In the genomic region with DNA sequence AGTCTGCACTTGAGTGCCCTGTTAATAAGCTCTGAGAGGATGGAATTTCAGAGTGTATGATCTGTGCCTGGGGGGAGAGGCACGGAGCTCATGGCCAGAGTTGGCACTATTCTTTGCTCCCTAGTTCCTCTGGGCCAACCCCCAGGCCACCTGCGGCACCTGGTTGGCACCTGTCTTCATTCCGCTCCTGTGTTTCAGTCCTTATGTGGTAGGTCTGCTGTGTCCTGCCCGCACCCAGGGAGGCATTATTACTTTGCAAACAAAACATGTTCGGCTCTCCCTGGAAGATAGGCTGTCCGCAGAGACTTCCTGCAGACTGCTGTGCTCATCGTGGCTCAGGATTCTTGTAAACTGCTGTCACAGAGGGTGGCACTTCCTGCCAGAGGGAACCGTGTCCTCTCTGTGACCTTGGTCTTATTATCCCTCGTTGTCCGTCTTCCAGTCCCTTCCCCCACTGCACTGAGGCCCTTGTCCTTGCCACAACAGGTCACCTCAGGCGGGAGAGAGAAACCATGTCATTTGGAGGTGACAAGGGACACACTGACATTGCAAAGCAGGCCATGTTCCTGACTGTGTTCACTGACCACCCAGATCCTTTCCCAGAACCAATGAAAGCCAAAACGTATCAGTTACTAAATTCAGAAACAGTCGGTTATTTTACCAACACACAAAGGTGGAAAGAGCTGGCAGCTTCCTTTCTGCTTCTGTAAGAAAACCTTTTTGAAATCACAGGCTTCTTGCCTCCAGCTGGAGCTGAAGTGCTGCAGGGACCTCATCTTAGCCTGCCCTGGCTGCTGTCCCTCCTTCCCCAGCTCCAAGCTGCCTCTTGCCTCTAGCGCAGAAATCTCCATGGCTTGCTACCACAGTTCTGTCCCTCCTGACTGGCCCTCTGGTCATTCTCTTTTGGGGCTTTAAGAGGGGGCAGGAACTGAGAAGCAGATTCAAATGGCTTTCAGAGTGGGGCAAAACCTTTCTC, we compare ENCODE assay signal across 8 mouse cellular contexts.
DNase-seq lines count a peak whose midpoint lies in the region; ATAC-seq lines count a peak whose summit lies in the region.

No protein-coding gene starts in this region.

- no peak overlapping the region for H3K4me3 ChIP-seq in heart, embryonic 14.5 days (ENCODE audit: control insufficient read depth in 1 of 2, insufficient read depth in 1 of 2, low read depth in 1 of 2, low read length in 2 of 2)
- no peak overlapping the region for H3K4me3 ChIP-seq in limb, embryonic 10.5 days
- H3K4me3 ChIP-seq in midbrain, embryonic 12.5 days = no peak overlapping the region

- H3K4me2 ChIP-seq in heart, embryonic 14.5 days (ENCODE audit: low read length) = peak overlapping the region; percentile 2
- no peak overlapping the region for H3K4me2 ChIP-seq in midbrain, embryonic 12.5 days (replicated peaks)

- peak; percentile 51 for DNase-seq in adrenal gland, adult 2 months
- DNase-seq in adrenal gland, postnatal 4 days (ENCODE audit: low spot score in 2 of 2) = no peak
- DNase-seq in cerebellum, adult 11-12 months = peak; percentile 92
- peak; percentile 47 for DNase-seq in limb, embryonic 10.5 days (ENCODE audit: low spot score)
- DNase-seq in urinary bladder, postnatal 4 days (ENCODE audit: low spot score in 2 of 2) = no peak
- DNase-seq in thymus, postnatal 36 days = no peak

- no peaks in the 10 kb centered on the region for H3K36me3 ChIP-seq in heart, embryonic 14.5 days (ENCODE audit: control insufficient read depth, insufficient read depth, low read length)
- no peaks in the 10 kb centered on the region for H3K36me3 ChIP-seq in limb, embryonic 10.5 days
- H3K36me3 ChIP-seq in midbrain, embryonic 12.5 days = no peaks in the 10 kb centered on the region

- peak; percentile 65 for ATAC-seq in heart, embryonic 14.5 days (ENCODE audit: insufficient number of reproducible peaks, insufficient read depth, low FRiP score, low read depth)
- no peak for ATAC-seq in midbrain, embryonic 12.5 days (ENCODE audit: low FRiP score, low read depth)

- H3K27ac ChIP-seq in heart, embryonic 14.5 days (replicated peaks in 1 of 2; ENCODE audit: control insufficient read depth in 1 of 2, insufficient read depth in 1 of 2, low read depth in 2 of 2, low read length in 2 of 2) = peak overlapping the region; percentile 79 to 85
- peak overlapping the region; percentile 69 for H3K27ac ChIP-seq in limb, embryonic 10.5 days
- peak overlapping the region; percentile 36; the same call in 1 of the 2 replicates for H3K27ac ChIP-seq in midbrain, embryonic 12.5 days (replicated peaks)

- H3K9ac ChIP-seq in heart, embryonic 14.5 days (ENCODE audit: low read length) = peak overlapping the region; percentile 56
- H3K9ac ChIP-seq in midbrain, embryonic 12.5 days (replicated peaks) = no peak overlapping the region

- no peaks in the 10 kb centered on the region for H3K9me3 ChIP-seq in heart, embryonic 14.5 days (ENCODE audit: control insufficient read depth, low read length)
- no peaks in the 10 kb centered on the region for H3K9me3 ChIP-seq in limb, embryonic 10.5 days (replicated peaks)
- no peaks in the 10 kb centered on the region for H3K9me3 ChIP-seq in midbrain, embryonic 12.5 days

- H3K4me1 ChIP-seq in heart, embryonic 14.5 days (ENCODE audit: control insufficient read depth in 2 of 2, insufficient read depth in 2 of 2, low read length in 2 of 2) = peaks cover 24 to 32% of the 10 kb centered on the region in 2 experiments
- peaks cover 60% of the 10 kb centered on the region for H3K4me1 ChIP-seq in limb, embryonic 10.5 days
- peaks cover 30% of the 10 kb centered on the region for H3K4me1 ChIP-seq in midbrain, embryonic 12.5 days

- 16% methylated on average over 14 of the region's 14 CpGs for WGBS in heart, embryonic 14.5 days
- 18% methylated on average over 14 of the region's 14 CpGs for WGBS in limb, embryonic 10.5 days
- 25% methylated on average over 14 of the region's 14 CpGs for WGBS in midbrain, embryonic 12.5 days

- H3K27me3 ChIP-seq in heart, embryonic 14.5 days (ENCODE audit: control insufficient read depth, insufficient read depth, low read length) = no peaks in the 10 kb centered on the region
- H3K27me3 ChIP-seq in limb, embryonic 10.5 days (ENCODE audit: low read depth, poor library complexity, severe bottlenecking) = peaks cover 16% of the 10 kb centered on the region; the same call in 1 of the 2 replicates
- 0 out of 2 replicates have a peak, but pooled peaks cover 5% of the 10 kb centered on the region for H3K27me3 ChIP-seq in midbrain, embryonic 12.5 days

Comparison
In these comparisons a context has a peak if more than half of its experiments do, and no peak if none do; other contexts are left out.
1. DNase-seq: peak in adrenal gland, adult 2 months (single experiment), cerebellum, adult 11-12 months (single experiment) and limb, embryonic 10.5 days (single experiment); none in adrenal gland, postnatal 4 days (0 of 2), urinary bladder, postnatal 4 days (0 of 2) and thymus, postnatal 36 days (0 of 2).
2. Peak in every context shown above with its lines, with median percentiles within 50 percentile points of each other: H3K27ac ChIP-seq.